Mouse (Mus musculus) E14TG2a.4 (cell line): ENCODE data around the gene Lrig2.

Source experiments
- CTCF ChIP-seq: conservative IDR thresholded peaks from 2 replicates; pipeline ENCODE4 v1.5.1; 2014; ENCODE audit warnings: low read length
- POU5F1 ChIP-seq: IDR thresholded peaks from 2 replicates; pipeline ENCODE4 v1.6.1; 2014; ENCODE audit warnings: low read length, borderline replicate concordance

GRCm38 (mm10) chr3:104434246-104434696 lies 77.4 kb downstream of the Lrig2 start:
- TF ChIP-seq CTCF (no peak), POU5F1 (no peak)
